Mouse (Mus musculus) MEL (cell line): ENCODE results near the gene Pi16. TPM values are rescaled to one million over a fixed set of nuclear protein-coding genes. Genes with fewer than 3 reads are reported as not detected.

Experiments
- DNase-seq: peaks from one replicate; pipeline ENCODE4 v3.0.0; 2011; ENCODE audit warnings: low read depth, low spot score
- H3K27ac ChIP-seq: 2 replicates; pipeline ENCODE4 v1.5.1; 2012; ENCODE audit warnings: low read depth, mild to moderate bottlenecking, control low read depth, low read length, moderate library complexity; ENCODE audit not compliant: control insufficient read depth
- H3K27me3 ChIP-seq, 2 experiments: fragments of 150-350 bp in 1 of 2; sonication (generic) in 1 of 2; 2 replicates each; pipeline ENCODE4 v1.6.1; 2012; ENCODE audit warnings: low read length in 2 of 2, mild to moderate bottlenecking in 2 of 2, improper control_type of control experiment in 1 of 2, moderate library complexity in 1 of 2; ENCODE audit not compliant: insufficient read depth in 2 of 2, control insufficient read depth in 1 of 2
- H3K36me3 ChIP-seq, 2 experiments: 2 replicates each; pipeline ENCODE4 v1.6.1; 2012 to 2014; ENCODE audit warnings: low read length in 2 of 2, improper control_type of control experiment in 1 of 2, inconsistent platforms in 1 of 2, mild to moderate bottlenecking in 1 of 2; ENCODE audit not compliant: insufficient read depth in 2 of 2, control insufficient read depth in 1 of 2
- H3K4me1 ChIP-seq, 2 experiments: fragments of 150-350 bp in 1 of 2; sonication (generic) in 1 of 2; 2 replicates each; pipeline ENCODE4 v1.6.1; 2012; ENCODE audit warnings: low read length in 2 of 2, improper control_type of control experiment in 1 of 2, mild to moderate bottlenecking in 1 of 2; ENCODE audit not compliant: insufficient read depth in 2 of 2, control insufficient read depth in 1 of 2
- H3K4me3 ChIP-seq, 2 experiments: fragments of 150-350 bp in 1 of 2; sonication (generic) in 1 of 2; 2 replicates each; pipeline ENCODE4 v1.5.1; 2012; ENCODE audit warnings: low read depth in 2 of 2, low read length in 2 of 2, mild to moderate bottlenecking in 2 of 2, moderate library complexity in 2 of 2, control low read depth in 1 of 2, improper control_type of control experiment in 1 of 2; ENCODE audit not compliant: control insufficient read depth in 1 of 2, insufficient read depth in 1 of 2
- H3K79me2 ChIP-seq: 2 replicates; pipeline ENCODE4 v1.6.1; 2012; ENCODE audit warnings: mild to moderate bottlenecking, low read length, moderate library complexity; ENCODE audit not compliant: control insufficient read depth, poor library complexity, insufficient read depth
- H3K9ac ChIP-seq: 2 replicates; pipeline ENCODE4 v1.6.1; 2012; ENCODE audit warnings: low read depth, mild to moderate bottlenecking, control low read depth, low read length, moderate library complexity; ENCODE audit not compliant: control insufficient read depth, poor library complexity, severe bottlenecking
- H3K9me3 ChIP-seq: fragments of 150-350 bp; sonication (generic); replicated peaks from 2 replicates; pipeline ENCODE4 v1.6.1; 2012; ENCODE audit warnings: mild to moderate bottlenecking, low read length, improper control_type of control experiment, moderate library complexity; ENCODE audit not compliant: insufficient read depth
- BHLHE40 ChIP-seq: IDR thresholded peaks from 2 replicates; pipeline ENCODE4 v1.6.1; 2012; ENCODE audit warnings: low read depth, mild to moderate bottlenecking, inconsistent platforms, low read length, improper control_type of control experiment, borderline replicate concordance
- CHD1 ChIP-seq: IDR thresholded peaks from 2 replicates; pipeline ENCODE4 v1.6.1; 2012; ENCODE audit warnings: low read depth, mild to moderate bottlenecking, inconsistent platforms, low read length, improper control_type of control experiment
- CHD2 ChIP-seq: IDR thresholded peaks from 2 replicates; pipeline ENCODE4 v1.6.1; 2011; ENCODE audit warnings: low read length, improper control_type of control experiment
- CTCF ChIP-seq, 3 experiments: IDR thresholded peaks in 2 of 3; conservative IDR thresholded peaks in 1 of 3; 2 replicates each; pipeline ENCODE4 v1.5.1; 2011 to 2012; ENCODE audit warnings: low read length in 3 of 3, low read depth in 2 of 3, mild to moderate bottlenecking in 2 of 3, improper control_type of control experiment in 1 of 3, inconsistent platforms in 1 of 3, mixed read lengths in 1 of 3, moderate library complexity in 1 of 3; ENCODE audit not compliant: control insufficient read depth in 1 of 3, insufficient read depth in 1 of 3, poor library complexity in 1 of 3, severe bottlenecking in 1 of 3
- E2F4 ChIP-seq: IDR thresholded peaks from 2 replicates; pipeline ENCODE4 v1.6.1; 2011; ENCODE audit warnings: low read depth, low read length, improper control_type of control experiment, borderline replicate concordance
- GABPA ChIP-seq: IDR thresholded peaks from 2 replicates; pipeline ENCODE4 v1.6.1; 2012; ENCODE audit warnings: low read depth, mild to moderate bottlenecking, inconsistent platforms, low read length, improper control_type of control experiment, moderate library complexity
- GATA1 ChIP-seq: IDR thresholded peaks from 2 replicates; pipeline ENCODE4 v1.6.1; 2011; ENCODE audit warnings: low read depth, low read length, improper control_type of control experiment
- MAZ ChIP-seq: IDR thresholded peaks from 2 replicates; pipeline ENCODE4 v1.6.1; 2012; ENCODE audit warnings: low read depth, mild to moderate bottlenecking, inconsistent platforms, low read length, improper control_type of control experiment
- MEF2A ChIP-seq: IDR thresholded peaks from 2 replicates; pipeline ENCODE4 v1.6.1; 2014; ENCODE audit warnings: low read depth, mild to moderate bottlenecking, inconsistent platforms, low read length, improper control_type of control experiment; ENCODE audit not compliant: poor library complexity, insufficient replicate concordance, severe bottlenecking; ENCODE audit errors: extremely low read depth
- MXI1 ChIP-seq: IDR thresholded peaks from 2 replicates; pipeline ENCODE4 v1.6.1; 2011; ENCODE audit warnings: mild to moderate bottlenecking, low read depth, low read length, improper control_type of control experiment
- MYC ChIP-seq: IDR thresholded peaks from 2 replicates; pipeline ENCODE4 v1.6.1; 2011; ENCODE audit warnings: low read depth, mild to moderate bottlenecking, low read length, improper control_type of control experiment, moderate library complexity
- NRF1 ChIP-seq: IDR thresholded peaks from 2 replicates; pipeline ENCODE4 v1.6.1; 2014; ENCODE audit warnings: low read depth, mild to moderate bottlenecking, inconsistent platforms, low read length, improper control_type of control experiment, moderate library complexity; ENCODE audit not compliant: poor library complexity, insufficient read depth, severe bottlenecking
- POLR2A ChIP-seq, 2 experiments: IDR thresholded peaks; 2 replicates each; pipeline ENCODE4 v1.6.1; 2011 to 2012; ENCODE audit warnings: low read length in 2 of 2, mild to moderate bottlenecking in 2 of 2, control low read depth in 1 of 2, improper control_type of control experiment in 1 of 2, low read depth in 1 of 2, moderate library complexity in 1 of 2; ENCODE audit not compliant: control insufficient read depth in 1 of 2, insufficient read depth in 1 of 2, poor library complexity in 1 of 2
- POLR2AphosphoS2 ChIP-seq: IDR thresholded peaks from 2 replicates; pipeline ENCODE4 v1.6.1; 2011; ENCODE audit warnings: low read length, improper control_type of control experiment
- POLR2AphosphoS5 ChIP-seq: IDR thresholded peaks from 2 replicates; pipeline ENCODE4 v1.6.1; 2012; ENCODE audit warnings: low read depth, borderline replicate concordance, mild to moderate bottlenecking, inconsistent platforms, low read length, moderate library complexity, mixed read lengths
- RAD21 ChIP-seq: IDR thresholded peaks from 2 replicates; pipeline ENCODE4 v1.6.1; 2011; ENCODE audit warnings: mild to moderate bottlenecking, low read depth, low read length, improper control_type of control experiment
- SMC3 ChIP-seq: IDR thresholded peaks from 2 replicates; pipeline ENCODE4 v1.6.1; 2011; ENCODE audit warnings: low read depth, low read length, improper control_type of control experiment
- TBP ChIP-seq: IDR thresholded peaks from 2 replicates; pipeline ENCODE4 v1.8.0; 2011; ENCODE audit warnings: low read depth, low read length, improper control_type of control experiment
- ZC3H11A ChIP-seq: IDR thresholded peaks from 2 replicates; pipeline ENCODE4 v1.6.1; 2012; ENCODE audit warnings: low read depth, mild to moderate bottlenecking, inconsistent platforms, low read length, improper control_type of control experiment
- polyA plus RNA-seq, 2 experiments: library from polyadenylated mRNA; stranded (reverse) in 1 of 2; unstranded in 1 of 2; fragments of >175 nt in 1 of 2; fragments of >200 nt in 1 of 2; gene quantifications; 2 replicates each; pipeline versions ENCODE4 v1.2.1 to v1.2.4; 2012; ENCODE audit warnings: low replicate concordance in 2 of 2, low read depth in 1 of 2; ENCODE audit not compliant: insufficient read length in 2 of 2, insufficient read depth in 1 of 2, missing spikeins in 1 of 2
- total RNA-seq: library from RNA; depleted of rRNA; stranded (reverse); fragments of 300-350 nt; gene quantifications from 2 replicates; pipeline ENCODE4 v1.2.3, GENCODE M21; 2012

The Pi16 gene
- total and polyA plus RNA-seq, 3 experiments: 0.08 to 0.42 TPM; not detected in 1

DNA sequence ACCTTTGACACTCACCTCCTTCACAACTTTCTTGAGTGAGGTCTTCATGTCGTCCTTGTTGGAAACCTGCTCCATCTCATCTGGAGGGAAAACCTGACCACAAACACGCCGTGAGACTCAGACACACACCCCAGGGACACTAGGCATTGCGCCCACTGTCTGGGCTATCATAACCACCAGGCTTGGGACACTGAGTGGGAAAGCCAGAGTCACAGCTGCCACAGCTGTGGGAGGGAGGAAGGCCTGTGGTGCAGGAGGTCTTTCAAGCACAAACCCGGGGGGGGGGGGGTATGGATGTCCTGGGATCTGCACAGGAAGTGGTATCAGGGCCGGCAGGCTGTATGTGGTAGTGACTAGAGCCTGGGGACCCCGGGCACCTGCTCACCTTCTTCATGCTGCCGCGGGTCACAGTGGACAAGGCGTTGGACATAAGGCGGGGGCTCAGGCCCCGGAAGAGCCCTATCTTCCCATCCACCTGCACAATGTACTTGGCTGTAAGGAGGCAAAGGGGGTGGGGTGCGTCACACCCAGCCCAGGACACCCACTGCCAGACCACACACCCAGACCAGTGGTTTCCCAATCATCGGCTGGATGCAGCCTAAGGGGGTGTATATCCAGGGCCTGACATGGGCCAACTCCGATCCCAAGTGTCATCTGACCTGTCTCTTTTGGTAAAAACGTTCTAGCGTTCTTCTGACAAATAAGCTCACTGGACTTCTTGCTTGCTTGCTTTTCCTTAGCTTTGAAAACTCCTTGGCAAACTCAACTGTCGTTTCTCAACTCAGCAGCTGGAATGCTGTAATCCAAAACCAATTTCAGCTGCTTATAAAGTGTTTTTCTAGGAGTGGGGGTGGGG, 23.2 kb downstream of the Pi16 start:
- Histone ChIP-seq H3K4me3 (no peak overlapping the region), H3K9ac (no peak overlapping the region), H3K27me3 (no peaks in the 10 kb centered on the region), H3K4me1 (peaks cover 0 to 4% of the 10 kb centered on the region in 2 experiments; a peak in 1 of 4 replicates), H3K79me2 (peaks cover under 1% of the 10 kb centered on the region; the same call in 1 of the 2 replicates), H3K9me3 (no peaks in the 10 kb centered on the region), H3K27ac (no peak overlapping the region), H3K36me3 (no peaks in the 10 kb centered on the region)
- no peak for DNase-seq
- TF ChIP-seq GABPA (no peak), CTCF (IDR thresholded peaks at IDR 0.05 in 2 of 3, conservative IDR thresholded peaks at IDR 0.05 in 1 of 3; ENCODE audit: control insufficient read depth in 1 of 3, insufficient read depth in 1 of 3, low read depth in 2 of 3, low read length in 3 of 3, poor library complexity in 1 of 3, severe bottlenecking in 1 of 3) (no peak), CHD1 (no peak), BHLHE40 (no peak), SMC3 (no peak), RAD21 (no peak), POLR2AphosphoS2 (no peak), MEF2A (no peak), MYC (no peak), ZC3H11A (no peak), MAZ (no peak), TBP (no peak), NRF1 (no peak), POLR2AphosphoS5 (no peak), GATA1 (no peak), CHD2 (no peak), E2F4 (no peak), POLR2A (IDR thresholded peaks at IDR 0.05; ENCODE audit: control insufficient read depth in 1 of 2, insufficient read depth in 1 of 2, low read depth in 1 of 2, low read length in 2 of 2, poor library complexity in 1 of 2) (no peak), MXI1 (no peak)
- TF ChIP-seq, all 39 proteins: peak for 0

GRCm38 (mm10) chr17:29341591-29342003, 24.1 kb downstream of the Pi16 start:
- Histone ChIP-seq H3K4me1 (peaks cover 2 to 14% of the 10 kb centered on the region in 2 experiments; a peak in 3 of 4 replicates), H3K79me2 (peaks cover 7% of the 10 kb centered on the region), H3K9me3 (no peaks in the 10 kb centered on the region), H3K36me3 (peaks cover 0 to 8% of the 10 kb centered on the region in 2 experiments; a peak in 2 of 4 replicates), H3K4me3 (no peak overlapping the region), H3K27ac (no peak overlapping the region), H3K9ac (no peak overlapping the region), H3K27me3 (no peaks in the 10 kb centered on the region)
- TF ChIP-seq RAD21 (no peak), CHD2 (no peak), CTCF (IDR thresholded peaks at IDR 0.05 in 2 of 3, conservative IDR thresholded peaks at IDR 0.05 in 1 of 3; ENCODE audit: control insufficient read depth in 1 of 3, insufficient read depth in 1 of 3, low read depth in 2 of 3, low read length in 3 of 3, poor library complexity in 1 of 3, severe bottlenecking in 1 of 3) (no peak), POLR2AphosphoS2 (no peak), MAZ (no peak)
- no peak for DNase-seq
